Mouse (Mus musculus) kidney, adult 2 months (tissue): Measurements from ENCODE around the gene Prkag2. TPM values are rescaled to one million over a fixed set of nuclear protein-coding genes. Genes with fewer than 3 reads are reported as not detected.
"Not testable (repeated sequence)": the region's sequence is repeated elsewhere in the genome, so short reads cannot be mapped to it uniquely, and the experiment has no call there.

Source experiments
- DNase-seq: peaks from one replicate; pipeline ENCODE4 v3.0.0; 2021
- H3K27ac ChIP-seq: fragments of 200-500 bp; 2 replicates; pipeline ENCODE4 v1.5.1; 2012; ENCODE audit warnings: low read depth, low read length, control low read depth, inconsistent platforms; ENCODE audit not compliant: insufficient read depth
- H3K27me3 ChIP-seq: fragments of 200-500 bp; replicated peaks from 2 replicates; pipeline ENCODE4 v1.6.1; 2012; ENCODE audit warnings: mild to moderate bottlenecking, moderate library complexity, low read length, inconsistent platforms; ENCODE audit not compliant: control insufficient read depth, insufficient read depth
- H3K36me3 ChIP-seq: fragments of 200-500 bp; 2 replicates; pipeline ENCODE4 v1.6.1; 2012; ENCODE audit warnings: mild to moderate bottlenecking, moderate library complexity, low read length, inconsistent platforms; ENCODE audit not compliant: control insufficient read depth, insufficient read depth
- H3K4me1 ChIP-seq: fragments of 200-500 bp; 2 replicates; pipeline ENCODE4 v1.6.1; 2011; ENCODE audit warnings: low read length; ENCODE audit not compliant: control insufficient read depth, insufficient read depth
- H3K4me3 ChIP-seq: fragments of 200-500 bp; 2 replicates; pipeline ENCODE4 v1.5.1; 2011; ENCODE audit warnings: mild to moderate bottlenecking, low read depth, low read length, control low read depth; ENCODE audit not compliant: insufficient read depth
- CTCF ChIP-seq: fragments of 200-500 bp; conservative IDR thresholded peaks from 2 replicates; pipeline ENCODE4 v1.5.1; 2011; ENCODE audit warnings: low read depth, mild to moderate bottlenecking, control low read depth, low read length, moderate library complexity, mixed read lengths; ENCODE audit not compliant: insufficient read depth, insufficient read length
- POLR2A ChIP-seq: fragments of 200-500 bp; IDR thresholded peaks from one replicate; pipeline ENCODE4 v1.6.1; 2011; ENCODE audit warnings: low read depth, low read length, control low read depth
- WGBS: fragments of 180-500 bp; shearing (Covaris S2); methylation state at CpG from one replicate; pipeline ENCODE4 v1.1.7; 2018; 5-methylcytosine and 5-hydroxymethylcytosine counted together
- polyA plus RNA-seq: library from polyadenylated mRNA; depleted of rRNA; stranded (reverse); fragments of >200 nt; gene quantifications from 2 replicates; pipeline ENCODE4 v1.2.3, GENCODE M21; 2012

Gene Prkag2
- polyA plus RNA-seq, 1 experiment = 36.8 TPM

- WGBS = 74% methylated on average over 11 of the region's 11 CpGs
- no peak for TF ChIP-seq CTCF
- TF ChIP-seq POLR2A = no peak
- no peaks in the 10 kb centered on the region for H3K4me1 ChIP-seq
- H3K36me3 ChIP-seq = peaks cover 3% of the 10 kb centered on the region; the same call in 1 of the 2 replicates
- no peak overlapping the region for H3K4me3 ChIP-seq
- no peaks in the 10 kb centered on the region for H3K27me3 ChIP-seq
- no peak for DNase-seq
- H3K27ac ChIP-seq = no peak overlapping the region
Measured at GRCm38 (mm10) chr5:24869796-24870289, 230.6 kb downstream of the Prkag2 start.

- Histone ChIP-seq H3K27me3 (no peaks in the 10 kb centered on the region), H3K4me3 (no peak overlapping the region), H3K27ac (no peak overlapping the region), H3K4me1 (no peaks in the 10 kb centered on the region), H3K36me3 (peaks cover 1% of the 10 kb centered on the region; the same call in 1 of the 2 replicates)
- WGBS = 76% methylated on average over 12 of the region's 12 CpGs
- TF ChIP-seq CTCF (no peak), POLR2A (no peak)
- DNase-seq = no peak
Measured at GRCm38 (mm10) chr5:24863804-24864203, 236.6 kb downstream of the Prkag2 start.

GRCm38 (mm10) chr5:24861449-24861930, 239.0 kb downstream of the Prkag2 start:
- no peak overlapping the region for H3K4me3 ChIP-seq
- TF ChIP-seq CTCF (no peak), POLR2A (no peak)
- no peaks in the 10 kb centered on the region for H3K27me3 ChIP-seq
- H3K36me3 ChIP-seq = peaks cover 1% of the 10 kb centered on the region; the same call in 1 of the 2 replicates
- no peaks in the 10 kb centered on the region for H3K4me1 ChIP-seq
- no peak overlapping the region for H3K27ac ChIP-seq
- WGBS = 90% methylated on average over 9 of the region's 9 CpGs
- no peak for DNase-seq

- Histone ChIP-seq H3K27ac (no peak overlapping the region), H3K4me1 (no peaks in the 10 kb centered on the region), H3K27me3 (no peaks in the 10 kb centered on the region), H3K4me3 (no peak overlapping the region), H3K36me3 (peaks cover 1% of the 10 kb centered on the region; the same call in 1 of the 2 replicates)
- DNase-seq = peak; percentile 7
- 75% methylated on average over 13 of the region's 13 CpGs for WGBS
- TF ChIP-seq POLR2A = no peak
- TF ChIP-seq CTCF = no peak
Measured at GRCm38 (mm10) chr5:24860635-24861448, 239.6 kb downstream of the Prkag2 start.

- Histone ChIP-seq H3K27me3 (no peaks in the 10 kb centered on the region), H3K4me3 (no peak overlapping the region), H3K36me3 (no peaks in the 10 kb centered on the region; the same call in 1 of the 2 replicates), H3K27ac (no peak overlapping the region), H3K4me1 (no peaks in the 10 kb centered on the region)
- no peak for DNase-seq
- TF ChIP-seq CTCF = no peak
- no peak for TF ChIP-seq POLR2A
- 77% methylated on average over 3 of the region's 3 CpGs for WGBS
Measured at GRCm38 (mm10) chr5:24859771-24860540, 240.5 kb downstream of the Prkag2 start.

- H3K4me3 ChIP-seq = no peak overlapping the region
- no peaks in the 10 kb centered on the region for H3K36me3 ChIP-seq
- no peak overlapping the region for H3K27ac ChIP-seq
- TF ChIP-seq POLR2A = no peak
- TF ChIP-seq CTCF = no peak
- WGBS = 69% methylated on average over 3 of the region's 3 CpGs
- no peak for DNase-seq
- H3K27me3 ChIP-seq = no peaks in the 10 kb centered on the region
- no peaks in the 10 kb centered on the region for H3K4me1 ChIP-seq
Measured at GRCm38 (mm10) chr5:24854827-24855600, 245.4 kb downstream of the Prkag2 start.

GRCm38 (mm10) chr5:24854256-24854655, 246.2 kb downstream of the Prkag2 start:
- H3K36me3 ChIP-seq = no peaks in the 10 kb centered on the region
- 91% methylated on average over 3 of the region's 3 CpGs for WGBS
- no peaks in the 10 kb centered on the region for H3K27me3 ChIP-seq
- no peak overlapping the region for H3K4me3 ChIP-seq
- TF ChIP-seq POLR2A (no peak), CTCF (no peak)
- H3K4me1 ChIP-seq = no peaks in the 10 kb centered on the region
- no peak overlapping the region for H3K27ac ChIP-seq
- no peak for DNase-seq

GRCm38 (mm10) chr5:24848261-24848660, 252.2 kb downstream of the Prkag2 start:
- not testable (repeated sequence) for H3K27me3 ChIP-seq, H3K27ac ChIP-seq, H3K4me1 ChIP-seq, H3K36me3 ChIP-seq, H3K4me3 ChIP-seq, DNase-seq
- 86% methylated on average over 14 of the region's 14 CpGs for WGBS
